In the genomic region with DNA sequence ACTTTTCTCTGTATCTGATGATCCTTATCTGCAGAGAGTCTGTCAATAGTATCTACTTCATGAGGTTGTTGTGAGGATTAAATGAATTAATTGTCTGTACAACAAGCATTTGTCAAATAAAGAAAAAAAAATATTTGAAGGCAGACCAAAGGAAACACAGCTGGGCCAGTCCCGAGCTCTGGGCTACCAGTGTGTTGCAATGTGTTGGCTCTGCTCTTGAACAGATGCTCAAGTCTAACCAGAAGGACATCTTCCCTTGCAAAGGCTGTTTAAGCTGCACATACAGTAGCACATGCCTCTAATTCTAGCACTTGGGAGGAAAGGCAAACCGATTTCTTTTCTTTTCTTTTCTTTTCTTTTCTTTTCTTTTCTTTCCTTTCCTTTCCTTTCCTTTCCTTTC, we compare ENCODE assay signal across 13 mouse cellular contexts. TPM values are rescaled to one million over a fixed set of nuclear protein-coding genes. Genes with fewer than 3 reads are reported as not detected.
DNase-seq lines count a peak whose midpoint lies in the region; TF ChIP-seq lines count a peak whose summit lies in the region.
"Had no signal": no experiment of that assay in that cellular context is flagged by ENCODE, and none has a peak within 500 bp of the region (broad histone marks: within the 10 kb centered on the region; RNA-seq: fewer than 3 reads in every experiment).

No protein-coding gene starts in this region.

- intact Hi-C loops in heart, postnatal 36 days (cut with DNase I), result no loop called here

- no peak overlapping the region for H3K27ac ChIP-seq in layer of hippocampus, adult 2 months
- H3K27ac ChIP-seq: forebrain, embryonic 13.5 days; lung, embryonic 15.5 days; stomach, embryonic 15.5 days had no signal

- H3K4me3 ChIP-seq in layer of hippocampus, adult 2 months, result no peak overlapping the region
- H3K4me3 ChIP-seq: forebrain, embryonic 13.5 days; heart, embryonic 12.5 days; lung, embryonic 15.5 days; stomach, embryonic 15.5 days had no signal

- TF ChIP-seq CTCF in layer of hippocampus, adult 2 months (conservative IDR thresholded peaks at IDR 0.05), result no peak

- DNase-seq in heart, adult 18-20 months, result peak; percentile 45 to 59
- no peak for DNase-seq in heart, postnatal 36 days
- DNase-seq in layer of hippocampus, adult 2 months (ENCODE audit: low spot score in 2 of 2), result peak; percentile 33 to 39
- DNase-seq in layer of hippocampus, postnatal 36 days, result no peak
- peak; percentile 59 for DNase-seq in brain, adult 2 months (ENCODE audit: low read depth, low spot score)
- peak; percentile 47 for DNase-seq in lung, postnatal 36 days
- no peak for DNase-seq in ovary, postnatal 10 days (ENCODE audit: low spot score)
- DNase-seq: cerebellum, postnatal 25 days; right cerebral cortex, adult 18-20 months had no signal

RNA-seq across cellular contexts. Expression of gene Cecr2, which starts 37.2 kb away (rescaled TPM):
- total RNA-seq in heart, adult 18-20 months (2021), result 10 to 100 TPM in 1 of 2 experiments, 1 to 10 TPM in 1; 9.8 to 12.5 TPM
- total RNA-seq in heart, postnatal 36 days (2021), result 10 to 100 TPM; 16.4 to 20.3 TPM
- 10 to 100 TPM; 10.0 to 11.8 TPM for total RNA-seq in layer of hippocampus, adult 2 months (2021)
- total RNA-seq in layer of hippocampus, postnatal 36 days (2021), result 10 to 100 TPM; 14.2 to 14.8 TPM

Comparison
In these comparisons a context has a peak if more than half of its experiments do, and no peak if none do; other contexts are left out.
1. DNase-seq: peak in heart, adult 18-20 months (2 of 2), layer of hippocampus, adult 2 months (2 of 2), brain, adult 2 months (single experiment) and lung, postnatal 36 days (single experiment); none in heart, postnatal 36 days (0 of 2), layer of hippocampus, postnatal 36 days (0 of 2) and ovary, postnatal 10 days (single experiment).